Mouse (Mus musculus): ENCODE results near the gene Cda.
"Not testable (repeated sequence)": the region's sequence is repeated elsewhere in the genome, so short reads cannot be mapped to it uniquely, and the experiment has no call there.

DNA sequence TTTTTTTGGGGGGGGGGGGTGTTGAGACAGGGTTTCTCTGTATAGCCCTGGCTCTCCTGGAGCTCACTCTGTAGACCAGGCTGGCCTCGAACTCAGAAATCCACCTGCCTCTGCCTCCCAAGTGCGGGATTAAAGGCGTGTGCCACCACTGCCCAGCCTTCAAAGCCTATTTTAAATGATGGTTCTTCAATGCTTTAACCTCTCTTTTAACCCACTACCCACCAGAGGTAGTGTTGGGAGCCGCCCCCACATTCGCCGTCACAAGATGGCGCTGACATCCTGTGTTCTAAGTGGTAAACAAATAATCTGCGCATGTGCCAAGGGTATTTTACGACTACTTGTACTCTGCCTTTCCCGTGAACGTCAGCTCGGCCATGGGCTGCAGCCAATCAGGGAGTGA is 40.6 kb downstream of the Cda start:
- not testable (repeated sequence) for TF ChIP-seq GATA1, TAL1 (IDR thresholded peaks at IDR 0.05; ENCODE audit: low read length)
